Mouse (Mus musculus) kidney, embryonic 15.5 days (tissue): ENCODE data around the gene Ctnnb1. TPM values are rescaled to one million over a fixed set of nuclear protein-coding genes. Genes with fewer than 3 reads are reported as not detected.

Experiments
- ATAC-seq: fragments of 200-750 bp; cut with Nextera tagmentation; replicated peaks from 2 replicates; pipeline ENCODE4 v1.8.0; 2017; ENCODE audit warnings: moderate TSS enrichment; ENCODE audit not compliant: low FRiP score
- H3K27ac ChIP-seq: fragments of 300-500 bp; sonication (generic); 2 replicates; pipeline ENCODE4 v1.5.1; 2015; ENCODE audit warnings: mild to moderate bottlenecking, inconsistent platforms
- H3K27me3 ChIP-seq: fragments of 300-500 bp; sonication (generic); 2 replicates; pipeline ENCODE4 v1.6.1; 2015; ENCODE audit warnings: inconsistent platforms
- H3K36me3 ChIP-seq: fragments of 300-500 bp; sonication (generic); 2 replicates; pipeline ENCODE4 v1.6.1; 2015; ENCODE audit warnings: inconsistent platforms
- H3K4me1 ChIP-seq: fragments of 300-500 bp; sonication (generic); 2 replicates; pipeline ENCODE4 v1.6.1; 2015; ENCODE audit warnings: inconsistent platforms
- H3K4me2 ChIP-seq: fragments of 300-500 bp; sonication (generic); 2 replicates; pipeline ENCODE4 v1.6.1; 2015; ENCODE audit warnings: moderate library complexity, mild to moderate bottlenecking, inconsistent platforms
- H3K4me3 ChIP-seq: fragments of 300-500 bp; sonication (generic); replicated peaks from 2 replicates; pipeline ENCODE4 v1.5.1; 2015; ENCODE audit warnings: mild to moderate bottlenecking, inconsistent platforms
- H3K9ac ChIP-seq: fragments of 300-500 bp; sonication (generic); 2 replicates; pipeline ENCODE4 v1.6.1; 2015; ENCODE audit warnings: mild to moderate bottlenecking, inconsistent platforms
- H3K9me3 ChIP-seq: fragments of 300-500 bp; sonication (generic); replicated peaks from 2 replicates; pipeline ENCODE4 v1.6.1; 2016; ENCODE audit warnings: inconsistent platforms
- WGBS: fragments of 180-500 bp; shearing (Covaris S2); methylation state at CpG from one replicate; pipeline ENCODE4 v1.1.7; 2015; ENCODE audit warnings: mixed read lengths; 5-methylcytosine and 5-hydroxymethylcytosine counted together
- polyA plus RNA-seq: library from polyadenylated mRNA; unstranded; fragments of >200 nt; fragmentation: Nextera tagmentation; extraction: Ambion mirVana; gene quantifications from 2 replicates; pipeline ENCODE4 v1.2.1, GENCODE M21; 2015

Gene Ctnnb1
- polyA plus RNA-seq, 1 experiment from 2014 or later: 543 TPM

GRCm38 (mm10) chr9:120943757-120944156, 14.7 kb downstream of the Ctnnb1 start:
- no peak overlapping the region for H3K27ac ChIP-seq
- H3K4me1 ChIP-seq: peaks cover 54% of the 10 kb centered on the region
- no peaks in the 10 kb centered on the region for H3K9me3 ChIP-seq
- no peaks in the 10 kb centered on the region for H3K27me3 ChIP-seq
- H3K36me3 ChIP-seq: peaks cover 12% of the 10 kb centered on the region
- no peak for ATAC-seq
- H3K4me3 ChIP-seq: no peak overlapping the region
- no peak overlapping the region for H3K4me2 ChIP-seq
- WGBS: 83% methylated on average over 1 of the region's 1 CpGs
- no peak overlapping the region for H3K9ac ChIP-seq

GRCm38 (mm10) chr9:120944211-120944610, 15.2 kb downstream of the Ctnnb1 start:
- peaks cover 11% of the 10 kb centered on the region for H3K36me3 ChIP-seq

GRCm38 (mm10) chr9:120946131-120946530, 17.1 kb downstream of the Ctnnb1 start:
- Histone ChIP-seq H3K27ac (no peak overlapping the region), H3K4me3 (no peak overlapping the region), H3K9me3 (no peaks in the 10 kb centered on the region), H3K36me3 (peaks cover 20% of the 10 kb centered on the region), H3K4me1 (peaks cover 30% of the 10 kb centered on the region), H3K9ac (no peak overlapping the region), H3K27me3 (no peaks in the 10 kb centered on the region), H3K4me2 (no peak overlapping the region)
- no peak for ATAC-seq
- 81% methylated on average over 8 of the region's 8 CpGs for WGBS

More at GRCm38 (mm10) chr9:120944211-120944610, 15.2 kb downstream of the Ctnnb1 start:
- Histone ChIP-seq H3K9me3 (no peaks in the 10 kb centered on the region), H3K4me3 (no peak overlapping the region), H3K4me2 (no peak overlapping the region), H3K9ac (no peak overlapping the region), H3K27me3 (no peaks in the 10 kb centered on the region), H3K27ac (no peak overlapping the region), H3K4me1 (peaks cover 49% of the 10 kb centered on the region)
- 67% methylated on average over 3 of the region's 3 CpGs for WGBS
- ATAC-seq: no peak

- no peak overlapping the region for H3K4me3 ChIP-seq
- peaks cover 21% of the 10 kb centered on the region for H3K4me1 ChIP-seq
- no peaks in the 10 kb centered on the region for H3K9me3 ChIP-seq
- ATAC-seq: no peak
- no peak overlapping the region for H3K4me2 ChIP-seq
- H3K27me3 ChIP-seq: no peaks in the 10 kb centered on the region
- H3K36me3 ChIP-seq: peaks cover 44% of the 10 kb centered on the region
- no peak overlapping the region for H3K9ac ChIP-seq
- WGBS: 100% methylated on average over 1 of the region's 1 CpGs
- H3K27ac ChIP-seq: no peak overlapping the region
Measured at GRCm38 (mm10) chr9:120948832-120949231, 19.8 kb downstream of the Ctnnb1 start.

GRCm38 (mm10) chr9:120950761-120951160, 21.7 kb downstream of the Ctnnb1 start:
- peaks cover 13% of the 10 kb centered on the region for H3K4me1 ChIP-seq
- 89% methylated on average over 12 of the region's 12 CpGs for WGBS
- no peak overlapping the region for H3K27ac ChIP-seq
- ATAC-seq: no peak
- no peak overlapping the region for H3K4me2 ChIP-seq
- H3K9ac ChIP-seq: no peak overlapping the region
- no peaks in the 10 kb centered on the region for H3K27me3 ChIP-seq
- H3K36me3 ChIP-seq: peaks cover 64% of the 10 kb centered on the region
- no peak overlapping the region for H3K4me3 ChIP-seq
- no peaks in the 10 kb centered on the region for H3K9me3 ChIP-seq

- 88% methylated on average over 3 of the region's 3 CpGs for WGBS
- no peak overlapping the region for H3K4me3 ChIP-seq
- ATAC-seq: no peak
- peaks cover 7% of the 10 kb centered on the region for H3K4me1 ChIP-seq
- H3K27me3 ChIP-seq: no peaks in the 10 kb centered on the region
- no peak overlapping the region for H3K9ac ChIP-seq
- H3K27ac ChIP-seq: no peak overlapping the region
- H3K9me3 ChIP-seq: no peaks in the 10 kb centered on the region
- no peak overlapping the region for H3K4me2 ChIP-seq
- H3K36me3 ChIP-seq: peaks cover 76% of the 10 kb centered on the region
Measured at GRCm38 (mm10) chr9:120951947-120952346, 22.9 kb downstream of the Ctnnb1 start.

- no peaks in the 10 kb centered on the region for H3K9me3 ChIP-seq
- WGBS: 87% methylated on average over 5 of the region's 5 CpGs
- ATAC-seq: no peak
Measured at GRCm38 (mm10) chr9:120958051-120958450, 29.0 kb downstream of the Ctnnb1 start.

GRCm38 (mm10) chr9:120958560-120958959, 29.5 kb downstream of the Ctnnb1 start:
- 88% methylated on average over 6 of the region's 6 CpGs for WGBS
- H3K4me1 ChIP-seq: peaks cover 28% of the 10 kb centered on the region
- no peak overlapping the region for H3K27ac ChIP-seq
- no peak overlapping the region for H3K4me3 ChIP-seq
- H3K36me3 ChIP-seq: peaks cover 93% of the 10 kb centered on the region
- no peak overlapping the region for H3K9ac ChIP-seq
- H3K4me2 ChIP-seq: no peak overlapping the region
- no peaks in the 10 kb centered on the region for H3K27me3 ChIP-seq
- ATAC-seq: no peak
- no peaks in the 10 kb centered on the region for H3K9me3 ChIP-seq

More at GRCm38 (mm10) chr9:120958051-120958450, 29.0 kb downstream of the Ctnnb1 start:
- H3K4me3 ChIP-seq: no peak overlapping the region
- H3K9ac ChIP-seq: no peak overlapping the region
- H3K4me1 ChIP-seq: peaks cover 25% of the 10 kb centered on the region
- H3K27me3 ChIP-seq: no peaks in the 10 kb centered on the region
- no peak overlapping the region for H3K27ac ChIP-seq
- H3K36me3 ChIP-seq: peaks cover 97% of the 10 kb centered on the region
- no peak overlapping the region for H3K4me2 ChIP-seq

GRCm38 (mm10) chr9:120959225-120959624, 30.2 kb downstream of the Ctnnb1 start:
- no peak for ATAC-seq
- Histone ChIP-seq H3K4me1 (peaks cover 35% of the 10 kb centered on the region), H3K9me3 (no peaks in the 10 kb centered on the region), H3K27me3 (no peaks in the 10 kb centered on the region), H3K9ac (no peak overlapping the region), H3K4me2 (no peak overlapping the region), H3K27ac (no peak overlapping the region), H3K36me3 (peaks cover 93% of the 10 kb centered on the region), H3K4me3 (no peak overlapping the region)
- 82% methylated on average over 4 of the region's 4 CpGs for WGBS

GRCm38 (mm10) chr9:120960611-120961010, 31.6 kb downstream of the Ctnnb1 start:
- Histone ChIP-seq H3K27ac (0 out of 2 replicates have a peak overlapping the region, but pooled peaks have one; percentile 4), H3K9me3 (no peaks in the 10 kb centered on the region), H3K4me2 (no peak overlapping the region), H3K36me3 (peaks cover 93% of the 10 kb centered on the region), H3K9ac (no peak overlapping the region), H3K4me1 (peaks cover 41% of the 10 kb centered on the region), H3K4me3 (no peak overlapping the region), H3K27me3 (no peaks in the 10 kb centered on the region)
- 70% methylated on average over 4 of the region's 4 CpGs for WGBS
- ATAC-seq: no peak

- Histone ChIP-seq H3K9me3 (no peaks in the 10 kb centered on the region), H3K36me3 (peaks cover 93% of the 10 kb centered on the region), H3K4me3 (no peak overlapping the region), H3K4me2 (no peak overlapping the region), H3K27ac (peak overlapping the region; percentile 49), H3K27me3 (no peaks in the 10 kb centered on the region), H3K9ac (no peak overlapping the region), H3K4me1 (peaks cover 41% of the 10 kb centered on the region)
- 80% methylated on average over 3 of the region's 3 CpGs for WGBS
- no peak for ATAC-seq
Measured at GRCm38 (mm10) chr9:120961466-120961865, 32.5 kb downstream of the Ctnnb1 start.

- peak overlapping the region; percentile 49; the same call in 1 of the 2 replicates for H3K27ac ChIP-seq
- H3K4me2 ChIP-seq: no peak overlapping the region
- H3K27me3 ChIP-seq: no peaks in the 10 kb centered on the region
- H3K36me3 ChIP-seq: peaks cover 93% of the 10 kb centered on the region
- H3K9ac ChIP-seq: no peak overlapping the region
- no peak overlapping the region for H3K4me3 ChIP-seq
- ATAC-seq: no peak
- no peaks in the 10 kb centered on the region for H3K9me3 ChIP-seq
- H3K4me1 ChIP-seq: peaks cover 41% of the 10 kb centered on the region
- 70% methylated on average over 3 of the region's 3 CpGs for WGBS
Measured at GRCm38 (mm10) chr9:120961969-120962700, 33.1 kb downstream of the Ctnnb1 start.
